Comparison of ENCODE assay signal across 24 mouse cellular contexts in genomic region chr11:113562326-113562725, GRCm38 (mm10). TPM values are rescaled to one million over a fixed set of nuclear protein-coding genes. Genes with fewer than 3 reads are reported as not detected.
DNase-seq lines count a peak whose midpoint lies in the region; ATAC-seq lines count a peak whose summit lies in the region.
"Had no signal": no experiment of that assay in that cellular context is flagged by ENCODE, and none has a peak within 500 bp of the region (broad histone marks: within the 10 kb centered on the region; RNA-seq: fewer than 3 reads in every experiment).

No protein-coding gene starts in this region.

- 88% methylated on average over 8 of the region's 8 CpGs for WGBS in kidney, embryonic 14.5 days
- 73% methylated on average over 8 of the region's 8 CpGs for WGBS in intestine, embryonic 15.5 days

- no peaks in the 10 kb centered on the region; the same call in 1 of the 2 replicates for H3K36me3 ChIP-seq in kidney, embryonic 14.5 days (ENCODE audit: control insufficient read depth, insufficient read depth, low read length)
- H3K36me3 ChIP-seq in intestine, embryonic 15.5 days: no peaks in the 10 kb centered on the region
- H3K36me3 ChIP-seq: heart, embryonic 13.5 days; limb, embryonic 12.5 days; midbrain, embryonic 13.5 days; neural tube, embryonic 13.5 days had no signal

- H3K4me3 ChIP-seq in kidney, embryonic 14.5 days (ENCODE audit: low read length): no peak overlapping the region
- H3K4me3 ChIP-seq in intestine, embryonic 15.5 days (replicated peaks): no peak overlapping the region
- H3K4me3 ChIP-seq: erythroblast, embryonic 14.5 days; gastrocnemius, adult 2 months; heart, embryonic 13.5 days; left cerebral cortex, adult 2 months; limb, embryonic 12.5 days; midbrain, embryonic 13.5 days; neural tube, embryonic 13.5 days had no signal

- H3K27ac ChIP-seq in kidney, embryonic 14.5 days (ENCODE audit: low read depth, low read length): no peak overlapping the region
- no peak overlapping the region for H3K27ac ChIP-seq in intestine, embryonic 15.5 days
- H3K27ac ChIP-seq: gastrocnemius, adult 2 months; heart, embryonic 13.5 days; left cerebral cortex, adult 2 months; limb, embryonic 12.5 days; macrophage; midbrain, embryonic 13.5 days; neural tube, embryonic 13.5 days had no signal

- H3K9ac ChIP-seq in kidney, embryonic 14.5 days (ENCODE audit: low read depth, low read length): no peak overlapping the region
- H3K9ac ChIP-seq in intestine, embryonic 15.5 days: no peak overlapping the region
- H3K9ac ChIP-seq: heart, embryonic 13.5 days; limb, embryonic 12.5 days; midbrain, embryonic 13.5 days had no signal

- no peaks in the 10 kb centered on the region for H3K9me3 ChIP-seq in kidney, embryonic 14.5 days (ENCODE audit: control insufficient read depth, low read length)
- H3K9me3 ChIP-seq in intestine, embryonic 15.5 days: no peaks in the 10 kb centered on the region
- H3K9me3 ChIP-seq: heart, embryonic 13.5 days; limb, embryonic 12.5 days; midbrain, embryonic 13.5 days; neural tube, embryonic 13.5 days had no signal

- H3K4me1 ChIP-seq in kidney, embryonic 14.5 days (ENCODE audit: control insufficient read depth, insufficient read depth, low read length): peaks cover 5% of the 10 kb centered on the region; the same call in 1 of the 2 replicates
- H3K4me1 ChIP-seq in intestine, embryonic 15.5 days (replicated peaks): peaks cover 5% of the 10 kb centered on the region; the same call in 1 of the 2 replicates

- no peak overlapping the region for H3K4me2 ChIP-seq in kidney, embryonic 14.5 days (replicated peaks; ENCODE audit: low read depth, low read length)
- no peak overlapping the region for H3K4me2 ChIP-seq in intestine, embryonic 15.5 days (replicated peaks)
- H3K4me2 ChIP-seq: heart, embryonic 13.5 days; limb, embryonic 12.5 days; midbrain, embryonic 13.5 days; neural tube, embryonic 13.5 days had no signal

- H3K27me3 ChIP-seq in kidney, embryonic 14.5 days (ENCODE audit: control insufficient read depth, insufficient read depth, low read length): no peaks in the 10 kb centered on the region
- H3K27me3 ChIP-seq in intestine, embryonic 15.5 days (replicated peaks): no peaks in the 10 kb centered on the region
- H3K27me3 ChIP-seq: heart, embryonic 13.5 days; limb, embryonic 12.5 days; neural tube, embryonic 13.5 days; Patski had no signal

- peak; percentile 43 for DNase-seq in kidney, adult 18-20 months
- DNase-seq in kidney, adult 9 months: peak; percentile 63
- peak; percentile 32 for DNase-seq in yolk sac, embryonic 10.5 days (ENCODE audit: low spot score)
- no peak for DNase-seq in cerebellum, adult 8-10 months
- DNase-seq in thymus, postnatal 0 days (ENCODE audit: low spot score): no peak
- DNase-seq: adrenal gland, postnatal 10 days; cerebellum, adult 11-12 months; cerebellum, postnatal 14 days; gastrocnemius, adult 2 months; heart, postnatal 10 days; lung, adult 2 months; lung, postnatal 10 days had no signal

- no peak for ATAC-seq in kidney, embryonic 14.5 days (ENCODE audit: low FRiP score, low TSS enrichment)
- 0 out of 2 replicates have a peak, but pooled peaks have one; percentile 15 for ATAC-seq in intestine, embryonic 15.5 days
- ATAC-seq: forebrain, embryonic 16.5 days; hindbrain, embryonic 16.5 days; midbrain, embryonic 13.5 days; Patski had no signal

RNA-seq across cellular contexts. Expression of gene Sstr2, which starts 56.8 kb away (rescaled TPM):
- 0.28 and 0.33 TPM in 2 replicates for polyA plus RNA-seq in kidney, embryonic 14.5 days (2014; fragmentation: Nextera tagmentation; extraction: Ambion mirVana)
- 0.65 and 1.4 TPM in 2 replicates for polyA plus RNA-seq in intestine, embryonic 15.5 days (2015; fragmentation: Nextera tagmentation; extraction: Ambion mirVana)
- polyA plus RNA-seq in thymus, postnatal 0 days (2015; fragmentation: Nextera tagmentation; extraction: Ambion mirVana): 3.4 and 4.0 TPM in 2 replicates
- polyA plus RNA-seq: erythroblast, embryonic 14.5 days; macrophage had no signal

Comparison
In these comparisons a context has a peak if more than half of its experiments do, and no peak if none do; other contexts are left out.
1. DNase-seq: peak in kidney, adult 18-20 months (single experiment), kidney, adult 9 months (single experiment) and yolk sac, embryonic 10.5 days (single experiment); none in cerebellum, adult 8-10 months (single experiment) and thymus, postnatal 0 days (single experiment).